Mouse (Mus musculus) brain, embryonic 14.5 days (tissue): Measurements from ENCODE around the gene Inca1.

Experiments
- CTCF ChIP-seq: fragments of 200-500 bp; IDR thresholded peaks from 2 replicates; pipeline ENCODE4 v1.5.1; 2012; ENCODE audit warnings: inconsistent platforms, mild to moderate bottlenecking, moderate library complexity, borderline replicate concordance; ENCODE audit not compliant: insufficient read depth, insufficient read length; ENCODE audit errors: extremely low read depth
- POLR2A ChIP-seq: fragments of 200-500 bp; IDR thresholded peaks from 2 replicates; pipeline ENCODE4 v1.6.1; 2012; ENCODE audit warnings: mild to moderate bottlenecking, inconsistent platforms, borderline replicate concordance; ENCODE audit not compliant: poor library complexity, insufficient read depth, insufficient read length, severe bottlenecking; ENCODE audit errors: extremely low read depth

DNA sequence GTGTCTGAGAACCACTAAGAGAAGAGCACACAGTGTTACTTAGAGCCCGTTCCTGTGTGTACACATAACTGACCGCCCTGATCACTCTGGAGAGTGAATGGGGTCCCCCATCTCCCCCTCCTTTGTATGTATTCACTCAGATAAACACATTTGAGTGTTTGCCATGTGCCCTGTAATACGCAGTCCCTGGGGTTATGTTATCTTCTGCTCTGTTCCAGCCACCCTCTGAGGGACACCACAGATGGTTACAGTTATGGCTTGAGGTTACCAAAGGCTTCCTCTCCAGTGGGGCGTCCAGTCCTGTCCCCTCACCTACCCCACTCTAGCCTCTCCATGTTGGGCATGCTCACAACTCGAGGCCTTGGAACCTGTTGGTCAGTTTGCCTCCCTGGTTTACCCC lies 27.4 kb upstream of the Inca1 start:
- TF ChIP-seq CTCF (no peak), POLR2A (no peak)
